ENCODE assay signal across 28 mouse cellular contexts in genomic region chr6:147726987-147727386, GRCm38 (mm10).
DNase-seq lines count a peak whose midpoint lies in the region; ATAC-seq lines count a peak whose summit lies in the region.
"Had no signal": no experiment of that assay in that cellular context is flagged by ENCODE, and none has a peak within 500 bp of the region (broad histone marks: within the 10 kb centered on the region; RNA-seq: fewer than 3 reads in every experiment).

No protein-coding gene starts in this region.

- DNase-seq in frontal cortex, postnatal 36 days (ENCODE audit: low spot score in 2 of 2) = peak; percentile 19 to 35
- DNase-seq in frontal cortex, adult 2 months (ENCODE audit: extremely low spot score in 1 of 2, low spot score in 1 of 2) = no peak
- peak; percentile 38 for DNase-seq in right cerebral cortex, adult 18-20 months
- DNase-seq in right cerebral cortex, postnatal 4 days = no peak
- DNase-seq in embryonic facial prominence, embryonic 14.5 days (ENCODE audit: low spot score) = peak; percentile 53
- no peak for DNase-seq in urinary bladder, postnatal 10 days (ENCODE audit: low spot score)
- DNase-seq: adrenal gland, adult 8-10 months; B cell, adult 2 months; cerebellum, adult 11-12 months; cerebellum, adult 9-11 months; embryo, embryonic 11 days; gastrocnemius, postnatal 10 days; heart, postnatal 14 days; kidney, adult 2 months; kidney, postnatal 36 days; retina, postnatal 1 day; thymus, postnatal 4 days had no signal

- peaks cover 9% of the 10 kb centered on the region; the same call in 1 of the 2 replicates for H3K4me1 ChIP-seq in embryonic facial prominence, embryonic 14.5 days (ENCODE audit: control insufficient read depth, insufficient read depth, low read length)
- H3K4me1 ChIP-seq: forebrain, embryonic 10.5 days; limb, embryonic 13.5 days; lung, embryonic 15.5 days; midbrain, embryonic 10.5 days; midbrain, embryonic 15.5 days; neural tube, embryonic 15.5 days had no signal

- 65% methylated on average over 4 of the region's 4 CpGs for WGBS in embryonic facial prominence, embryonic 14.5 days

- ATAC-seq in embryonic facial prominence, embryonic 14.5 days (ENCODE audit: low read depth) = no peak
- ATAC-seq: activated CD4-positive, CD25-positive, alpha-beta regulatory T cell, adult 4 months; hindbrain, embryonic 16.5 days; midbrain, embryonic 15.5 days had no signal

- no peak overlapping the region for H3K4me3 ChIP-seq in embryonic facial prominence, embryonic 14.5 days (ENCODE audit: low read depth, low read length)
- H3K4me3 ChIP-seq: forebrain, embryonic 10.5 days; layer of hippocampus, adult 2 months; limb, embryonic 13.5 days; lung, embryonic 15.5 days; midbrain, embryonic 10.5 days; midbrain, embryonic 15.5 days; neural tube, embryonic 15.5 days had no signal

- H3K27me3 ChIP-seq in embryonic facial prominence, embryonic 14.5 days (replicated peaks; ENCODE audit: control insufficient read depth, insufficient read depth, low read length) = no peaks in the 10 kb centered on the region
- H3K27me3 ChIP-seq: CH12.LX; limb, embryonic 13.5 days; lung, embryonic 15.5 days; midbrain, embryonic 15.5 days; neural tube, embryonic 15.5 days had no signal

- peak overlapping the region; percentile 72 for H3K27ac ChIP-seq in embryonic facial prominence, embryonic 14.5 days (replicated peaks; ENCODE audit: low read depth, low read length)
- H3K27ac ChIP-seq: forebrain, embryonic 10.5 days; layer of hippocampus, adult 2 months; lung, embryonic 15.5 days; midbrain, embryonic 10.5 days; midbrain, embryonic 15.5 days; neural tube, embryonic 15.5 days had no signal

- H3K9ac ChIP-seq in embryonic facial prominence, embryonic 14.5 days (ENCODE audit: low read depth, low read length) = no peak overlapping the region
- H3K9ac ChIP-seq: limb, embryonic 13.5 days; lung, embryonic 15.5 days; midbrain, embryonic 15.5 days; neural tube, embryonic 15.5 days had no signal

- H3K36me3 ChIP-seq in embryonic facial prominence, embryonic 14.5 days (ENCODE audit: control insufficient read depth, insufficient read depth, low read length) = no peaks in the 10 kb centered on the region
- H3K36me3 ChIP-seq: forebrain, embryonic 10.5 days; limb, embryonic 13.5 days; lung, embryonic 15.5 days; midbrain, embryonic 10.5 days; midbrain, embryonic 15.5 days; neural tube, embryonic 15.5 days had no signal

- peaks cover 3% of the 10 kb centered on the region; the same call in 1 of the 2 replicates for H3K9me3 ChIP-seq in embryonic facial prominence, embryonic 14.5 days (ENCODE audit: control insufficient read depth, low read length)
- H3K9me3 ChIP-seq: forebrain, embryonic 10.5 days; lung, embryonic 15.5 days; midbrain, embryonic 10.5 days; midbrain, embryonic 15.5 days; neural tube, embryonic 15.5 days had no signal

- H3K4me2 ChIP-seq in embryonic facial prominence, embryonic 14.5 days (ENCODE audit: low read depth, low read length) = no peak overlapping the region
- H3K4me2 ChIP-seq: limb, embryonic 13.5 days; liver, embryonic 11.5 days; lung, embryonic 15.5 days; midbrain, embryonic 15.5 days; neural tube, embryonic 15.5 days had no signal

Comparison
In these comparisons a context has a peak if more than half of its experiments do, and no peak if none do; other contexts are left out.
1. DNase-seq: peak in frontal cortex, postnatal 36 days (2 of 2), right cerebral cortex, adult 18-20 months (single experiment) and embryonic facial prominence, embryonic 14.5 days (single experiment); none in frontal cortex, adult 2 months (0 of 2), right cerebral cortex, postnatal 4 days (single experiment) and urinary bladder, postnatal 10 days (single experiment).